Mouse (Mus musculus) heart, postnatal 0 days (tissue): ENCODE measurements around the gene Zranb2.

Experiments used
- CTCF ChIP-seq: IDR thresholded peaks from 2 replicates; pipeline ENCODE4 v1.5.1; 2016; ENCODE audit warnings: antibody characterized with exemption, control low read depth, low read depth
- EP300 ChIP-seq: IDR thresholded peaks from 2 replicates; pipeline ENCODE4 v1.6.1; 2016; ENCODE audit warnings: antibody characterized with exemption, low read depth

GRCm38 (mm10) chr3:157576862-157577261 is 42.9 kb downstream of the Zranb2 start:
- TF ChIP-seq CTCF (no peak), EP300 (no peak)
